Mouse (Mus musculus): ENCODE data around the gene Stk38. TPM values are rescaled to one million over a fixed set of nuclear protein-coding genes. Genes with fewer than 3 reads are reported as not detected.

Stk38 gene
- polyA plus RNA-seq, 1 experiment: 32.2 TPM

GRCm38 (mm10) chr17:28947011-28947939, 60.5 kb downstream of the Stk38 start:
- TF ChIP-seq GATA1 (IDR thresholded peaks at IDR 0.05; ENCODE audit: borderline replicate concordance, low read length): no peak
- no peak for TF ChIP-seq FLI1 (IDR thresholded peaks at IDR 0.05; ENCODE audit: low read length)
- H3K4me1 ChIP-seq: peaks cover 20% of the 10 kb centered on the region
- H3K9me3 ChIP-seq: peaks cover 13% of the 10 kb centered on the region
- H3K27me3 ChIP-seq (replicated peaks): peaks cover 3% of the 10 kb centered on the region
- no peak overlapping the region for H3K4me3 ChIP-seq (replicated peaks)
- H3K36me3 ChIP-seq (replicated peaks; ENCODE audit: low read length): no peaks in the 10 kb centered on the region

- H3K27me3 ChIP-seq (replicated peaks): peaks cover 3% of the 10 kb centered on the region
- no peak for TF ChIP-seq FLI1 (IDR thresholded peaks at IDR 0.05; ENCODE audit: low read length)
- no peak for TF ChIP-seq GATA1 (IDR thresholded peaks at IDR 0.05; ENCODE audit: borderline replicate concordance, low read length)
- no peaks in the 10 kb centered on the region for H3K36me3 ChIP-seq (replicated peaks; ENCODE audit: low read length)
- peaks cover 27% of the 10 kb centered on the region for H3K9me3 ChIP-seq
- H3K4me1 ChIP-seq: peaks cover 4% of the 10 kb centered on the region; the same call in 1 of the 2 replicates
- no peak overlapping the region for H3K4me3 ChIP-seq (replicated peaks)
Measured at GRCm38 (mm10) chr17:28944481-28944880, 63.3 kb downstream of the Stk38 start.

GRCm38 (mm10) chr17:28943740-28944139, 64.1 kb downstream of the Stk38 start, which contains the start of gene Pxt1:
TSS of gene Pxt1 (minus strand) at chr17:28943840.
- no peak for TF ChIP-seq GATA1 (IDR thresholded peaks at IDR 0.05; ENCODE audit: borderline replicate concordance, low read length)
- TF ChIP-seq FLI1 (IDR thresholded peaks at IDR 0.05; ENCODE audit: low read length): no peak
- H3K27me3 ChIP-seq (replicated peaks): peaks cover 3% of the 10 kb centered on the region

GRCm38 (mm10) chr17:28942101-28942500, 65.7 kb downstream of the Stk38 start:
- peaks cover 3% of the 10 kb centered on the region for H3K27me3 ChIP-seq (replicated peaks)
- peaks cover 24% of the 10 kb centered on the region for H3K9me3 ChIP-seq
- no peak overlapping the region for H3K4me3 ChIP-seq (replicated peaks)
- H3K36me3 ChIP-seq (replicated peaks; ENCODE audit: low read length): no peaks in the 10 kb centered on the region
- TF ChIP-seq FLI1 (IDR thresholded peaks at IDR 0.05; ENCODE audit: low read length): no peak
- TF ChIP-seq GATA1 (IDR thresholded peaks at IDR 0.05; ENCODE audit: borderline replicate concordance, low read length): no peak
- H3K4me1 ChIP-seq: peaks cover 4% of the 10 kb centered on the region; the same call in 1 of the 2 replicates

More at GRCm38 (mm10) chr17:28943740-28944139, 64.1 kb downstream of the Stk38 start, which contains the start of gene Pxt1:
- H3K9me3 ChIP-seq: peaks cover 27% of the 10 kb centered on the region
- no peaks in the 10 kb centered on the region for H3K36me3 ChIP-seq (replicated peaks; ENCODE audit: low read length)
- peaks cover 4% of the 10 kb centered on the region; the same call in 1 of the 2 replicates for H3K4me1 ChIP-seq
- H3K4me3 ChIP-seq (replicated peaks): no peak within 1 kb of the TSS

GRCm38 (mm10) chr17:28940776-28941555, 66.8 kb downstream of the Stk38 start:
- Histone ChIP-seq H3K9me3 (peaks cover 18% of the 10 kb centered on the region), H3K4me3 (replicated peaks) (no peak overlapping the region), H3K36me3 (replicated peaks; ENCODE audit: low read length) (no peaks in the 10 kb centered on the region), H3K4me1 (peaks cover 4% of the 10 kb centered on the region; the same call in 1 of the 2 replicates), H3K27me3 (replicated peaks) (no peaks in the 10 kb centered on the region)
- no peak for TF ChIP-seq GATA1 (IDR thresholded peaks at IDR 0.05; ENCODE audit: borderline replicate concordance, low read length)
- TF ChIP-seq FLI1 (IDR thresholded peaks at IDR 0.05; ENCODE audit: low read length): no peak

- H3K9me3 ChIP-seq: peaks cover 14% of the 10 kb centered on the region
- TF ChIP-seq FLI1 (IDR thresholded peaks at IDR 0.05; ENCODE audit: low read length) (no peak), GATA1 (IDR thresholded peaks at IDR 0.05; ENCODE audit: borderline replicate concordance, low read length) (no peak)
- peaks cover 2% of the 10 kb centered on the region for H3K27me3 ChIP-seq (replicated peaks)
- H3K4me3 ChIP-seq (replicated peaks): no peak overlapping the region
- peaks cover 1% of the 10 kb centered on the region for H3K4me1 ChIP-seq
- H3K36me3 ChIP-seq (replicated peaks; ENCODE audit: low read length): no peaks in the 10 kb centered on the region
Measured at GRCm38 (mm10) chr17:28936622-28937345, 71.0 kb downstream of the Stk38 start.

GRCm38 (mm10) chr17:28936133-28936532, 71.7 kb downstream of the Stk38 start:
- H3K27me3 ChIP-seq (replicated peaks): peaks cover 2% of the 10 kb centered on the region
- H3K36me3 ChIP-seq (replicated peaks; ENCODE audit: low read length): no peaks in the 10 kb centered on the region
- H3K9me3 ChIP-seq: peaks cover 7% of the 10 kb centered on the region; the same call in 1 of the 2 replicates
- H3K4me1 ChIP-seq: peaks cover 7% of the 10 kb centered on the region
- TF ChIP-seq GATA1 (IDR thresholded peaks at IDR 0.05; ENCODE audit: borderline replicate concordance, low read length) (no peak), FLI1 (IDR thresholded peaks at IDR 0.05; ENCODE audit: low read length) (no peak)
- H3K4me3 ChIP-seq (replicated peaks): no peak overlapping the region

GRCm38 (mm10) chr17:28934120-28934916, 73.5 kb downstream of the Stk38 start:
- Histone ChIP-seq H3K4me1 (peaks cover 24% of the 10 kb centered on the region), H3K9me3 (peaks cover 3% of the 10 kb centered on the region; the same call in 1 of the 2 replicates), H3K27me3 (replicated peaks) (peaks cover 2% of the 10 kb centered on the region), H3K36me3 (replicated peaks; ENCODE audit: low read length) (no peaks in the 10 kb centered on the region), H3K4me3 (replicated peaks) (no peak overlapping the region)
- TF ChIP-seq GATA1 (IDR thresholded peaks at IDR 0.05; ENCODE audit: borderline replicate concordance, low read length): no peak
- TF ChIP-seq FLI1 (IDR thresholded peaks at IDR 0.05; ENCODE audit: low read length): no peak

All from megakaryocyte, embryonic 14.5 days (primary cell).